Mouse (Mus musculus) CH12.LX (cell line): ENCODE measurements around the gene Lrrfip1. TPM values are rescaled to one million over a fixed set of nuclear protein-coding genes. Genes with fewer than 3 reads are reported as not detected.

Experiments
- DNase-seq: peaks from one replicate; pipeline ENCODE4 v3.0.0-alpha.2; 2013; ENCODE audit errors: extremely low read depth
- H3K27ac ChIP-seq: 2 replicates; pipeline ENCODE4 v1.5.1; 2012; ENCODE audit warnings: low read depth, mild to moderate bottlenecking, control low read depth, moderate library complexity; ENCODE audit not compliant: insufficient read depth
- H3K27me3 ChIP-seq: replicated peaks from 2 replicates; pipeline ENCODE3; 2012; ENCODE audit warnings: inconsistent platforms
- H3K36me3 ChIP-seq, 2 experiments: replicated peaks in 1 of 2; 2 replicates each; pipeline versions ENCODE3 to v1.6.1; 2012; ENCODE audit warnings: inconsistent platforms in 1 of 2, low read length in 1 of 2, mild to moderate bottlenecking in 1 of 2, mixed read lengths in 1 of 2, moderate library complexity in 1 of 2; ENCODE audit not compliant: control insufficient read depth in 1 of 2, insufficient read depth in 1 of 2
- H3K4me1 ChIP-seq, 2 experiments: 2 replicates each; pipeline ENCODE4 v1.6.1; 2012; ENCODE audit warnings: inconsistent platforms in 1 of 2, moderate library complexity in 1 of 2; ENCODE audit not compliant: insufficient read depth in 2 of 2, control insufficient read depth in 1 of 2
- H3K4me2 ChIP-seq: 2 replicates; pipeline ENCODE4 v1.6.1; 2012; ENCODE audit warnings: low read depth, mild to moderate bottlenecking, control low read depth; ENCODE audit not compliant: poor library complexity, insufficient read depth, severe bottlenecking
- H3K4me3 ChIP-seq, 3 experiments: fragments of 150-350 bp in 1 of 3; sonication (generic) in 1 of 3; replicated peaks in 1 of 3; 2 replicates each; pipeline versions ENCODE3 to v1.5.1; 2011 to 2012; ENCODE audit warnings: low read depth in 2 of 3, low read length in 2 of 3, mild to moderate bottlenecking in 2 of 3, moderate library complexity in 2 of 3, control low read depth in 1 of 3, improper control_type of control experiment in 1 of 3, inconsistent platforms in 1 of 3, mixed read lengths in 1 of 3; ENCODE audit not compliant: poor library complexity in 1 of 3
- H3K79me2 ChIP-seq: replicated peaks from 2 replicates; pipeline ENCODE4 v1.6.1; 2012; ENCODE audit warnings: mild to moderate bottlenecking, moderate library complexity; ENCODE audit not compliant: control insufficient read depth, poor library complexity, insufficient read depth, severe bottlenecking; ENCODE audit errors: extremely low read depth
- H3K9ac ChIP-seq: 2 replicates; pipeline ENCODE4 v1.6.1; 2012; ENCODE audit warnings: low read depth, mild to moderate bottlenecking, control low read depth, moderate library complexity; ENCODE audit not compliant: insufficient read depth
- H3K9me3 ChIP-seq: replicated peaks from 2 replicates; pipeline ENCODE3; 2012; ENCODE audit warnings: low read length, inconsistent platforms, mixed read lengths
- BHLHE40 ChIP-seq: IDR thresholded peaks from 2 replicates; pipeline ENCODE4 v1.6.1; 2011; ENCODE audit warnings: mild to moderate bottlenecking, low read depth, low read length, improper control_type of control experiment
- CHD2 ChIP-seq: IDR thresholded peaks from 2 replicates; pipeline ENCODE4 v1.6.1; 2011; ENCODE audit warnings: low read length, improper control_type of control experiment
- E2F4 ChIP-seq: IDR thresholded peaks from 2 replicates; pipeline ENCODE4 v1.6.1; 2011; ENCODE audit warnings: low read depth, low read length, improper control_type of control experiment; ENCODE audit not compliant: insufficient replicate concordance
- ELF1 ChIP-seq: IDR thresholded peaks from 2 replicates; pipeline ENCODE4 v1.6.1; 2014; ENCODE audit warnings: low read depth, mild to moderate bottlenecking, inconsistent platforms, low read length, improper control_type of control experiment
- EP300 ChIP-seq: IDR thresholded peaks from 2 replicates; pipeline ENCODE4 v1.6.1; 2011; ENCODE audit warnings: low read length, improper control_type of control experiment
- ETS1 ChIP-seq: conservative IDR thresholded peaks from 2 replicates; pipeline ENCODE4 v1.6.1; 2012; ENCODE audit warnings: low read depth, mild to moderate bottlenecking, inconsistent platforms, low read length, improper control_type of control experiment, moderate library complexity
- GABPA ChIP-seq: IDR thresholded peaks from 2 replicates; pipeline ENCODE4 v1.6.1; 2012; ENCODE audit warnings: low read depth, low read length, improper control_type of control experiment, inconsistent platforms; ENCODE audit not compliant: insufficient replicate concordance
- HCFC1 ChIP-seq: IDR thresholded peaks from 2 replicates; pipeline ENCODE4 v1.6.1; 2012; ENCODE audit warnings: low read depth, mild to moderate bottlenecking, inconsistent platforms, low read length, improper control_type of control experiment
- JUN ChIP-seq: IDR thresholded peaks from 2 replicates; pipeline ENCODE4 v1.6.1; 2011; ENCODE audit warnings: low read depth, mild to moderate bottlenecking, low read length, improper control_type of control experiment, moderate library complexity; ENCODE audit not compliant: insufficient read depth
- JUND ChIP-seq: conservative IDR thresholded peaks from 2 replicates; pipeline ENCODE4 v1.6.1; 2011; ENCODE audit warnings: low read depth, low read length, improper control_type of control experiment
- KAT2A ChIP-seq: IDR thresholded peaks from 2 replicates; pipeline ENCODE4 v1.6.1; 2012; ENCODE audit warnings: low read length, improper control_type of control experiment, inconsistent platforms; ENCODE audit not compliant: insufficient replicate concordance
- MAFK ChIP-seq: IDR thresholded peaks from 2 replicates; pipeline ENCODE4 v1.6.1; 2011; ENCODE audit warnings: low read length, improper control_type of control experiment; ENCODE audit not compliant: insufficient replicate concordance
- MAX ChIP-seq: IDR thresholded peaks from 2 replicates; pipeline ENCODE4 v1.6.1; 2011; ENCODE audit warnings: low read length, improper control_type of control experiment
- MAZ ChIP-seq: IDR thresholded peaks from 2 replicates; pipeline ENCODE4 v1.6.1; 2012; ENCODE audit warnings: low read depth, mild to moderate bottlenecking, inconsistent platforms, low read length, improper control_type of control experiment, moderate library complexity
- MEF2A ChIP-seq: IDR thresholded peaks from 2 replicates; pipeline ENCODE4 v1.6.1; 2014; ENCODE audit warnings: low read depth, mild to moderate bottlenecking, inconsistent platforms, low read length, improper control_type of control experiment, borderline replicate concordance
- MYC ChIP-seq: IDR thresholded peaks from 2 replicates; pipeline ENCODE4 v1.6.1; 2011; ENCODE audit warnings: low read depth, mild to moderate bottlenecking, improper control_type of control experiment, low read length
- NELFE ChIP-seq: IDR thresholded peaks from 2 replicates; pipeline ENCODE4 v1.6.1; 2011; ENCODE audit warnings: low read depth, low read length, improper control_type of control experiment
- NRF1 ChIP-seq: IDR thresholded peaks from 2 replicates; pipeline ENCODE4 v1.6.1; 2014; ENCODE audit warnings: low read depth, mild to moderate bottlenecking, inconsistent platforms, low read length, improper control_type of control experiment, moderate library complexity
- POLR2A ChIP-seq: IDR thresholded peaks from 2 replicates; pipeline ENCODE4 v1.6.1; 2011; ENCODE audit warnings: low read depth, mild to moderate bottlenecking, improper control_type of control experiment, low read length
- POLR2AphosphoS2 ChIP-seq: IDR thresholded peaks from 2 replicates; pipeline ENCODE4 v1.6.1; 2011; ENCODE audit warnings: low read depth, low read length, improper control_type of control experiment
- SIN3A ChIP-seq: IDR thresholded peaks from 2 replicates; pipeline ENCODE4 v1.6.1; 2012; ENCODE audit warnings: low read length, improper control_type of control experiment, inconsistent platforms
- TBP ChIP-seq: conservative IDR thresholded peaks from 2 replicates; pipeline ENCODE4 v1.6.1; 2011; ENCODE audit warnings: low read depth, low read length, improper control_type of control experiment
- TCF12 ChIP-seq: IDR thresholded peaks from 2 replicates; pipeline ENCODE4 v1.6.1; 2014; ENCODE audit warnings: low read depth, mild to moderate bottlenecking, inconsistent platforms, low read length, improper control_type of control experiment
- USF2 ChIP-seq: conservative IDR thresholded peaks from 2 replicates; pipeline ENCODE4 v1.6.1; 2011; ENCODE audit warnings: low read depth, low read length, improper control_type of control experiment
- ZKSCAN1 ChIP-seq: IDR thresholded peaks from 2 replicates; pipeline ENCODE4 v1.6.1; 2012; ENCODE audit warnings: low read depth, inconsistent platforms, low read length, improper control_type of control experiment, borderline replicate concordance
- ZMIZ1 ChIP-seq: IDR thresholded peaks from 2 replicates; pipeline ENCODE4 v1.6.1; 2012; ENCODE audit warnings: low read depth, mild to moderate bottlenecking, inconsistent platforms, low read length, improper control_type of control experiment
- dilution Hi-C: fragments of 300-500 bp; cut with MboI; formaldehyde crosslinking; loops from 2 replicates; pipeline ENCODE4 v1.14.3; 2020; ENCODE audit warnings: low sequenced_read_pairs; ENCODE audit not compliant: extremely low pct_unique_long_range_greater_than_20kb, extremely low pct_ligation_motif_present
- in situ Hi-C: fragments of 300-500 bp; cut with MboI; formaldehyde crosslinking; loops from 3 replicates; pipeline ENCODE4 v1.14.3; 2019; ENCODE audit warnings: low sequenced_read_pairs, low pct_ligation_motif_present, low pct_unique_long_range_greater_than_20kb, mixed read lengths
- polyA plus RNA-seq: library from polyadenylated mRNA; unstranded; fragments of >175 nt; gene quantifications from 2 replicates; pipeline ENCODE4 v1.2.1, GENCODE M21; 2012; ENCODE audit warnings: low read depth; ENCODE audit not compliant: insufficient read length
- total RNA-seq, 2 experiments: library from RNA; depleted of rRNA; stranded (reverse); fragments of 300-350 nt in 1 of 2; fragments of >200 nt in 1 of 2; gene quantifications; 2 replicates each; pipeline ENCODE4 v1.2.3; 2012 to 2014

The Lrrfip1 gene
- total and polyA plus RNA-seq, 3 experiments, result 17.2 to 30.5 (median 19.1) TPM

DNA sequence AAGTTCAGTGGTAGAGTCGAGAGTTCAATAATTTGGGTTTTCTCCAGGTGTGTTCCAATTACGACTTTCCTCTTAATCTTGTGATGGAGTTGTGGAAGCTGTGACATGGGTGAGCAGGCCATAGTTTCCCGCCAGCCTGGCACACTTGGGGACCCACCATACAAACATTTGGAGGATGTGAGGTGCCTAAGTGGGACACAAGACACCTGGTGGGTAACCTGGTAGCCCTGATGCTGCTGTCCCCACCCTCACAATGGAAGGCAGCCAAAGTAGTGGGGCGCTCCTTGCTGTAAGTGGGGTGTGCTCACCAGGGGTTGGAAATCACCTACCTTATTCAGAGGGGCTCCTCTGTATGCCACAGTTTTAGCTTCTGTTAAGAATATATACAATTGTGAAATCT, 114.1 kb downstream of the Lrrfip1 start:
- in situ Hi-C loops (no loop called here), dilution Hi-C loops (no loop called here)
- H3K4me2 ChIP-seq, result no peak overlapping the region
- no peaks in the 10 kb centered on the region for H3K79me2 ChIP-seq
- no peak overlapping the region for H3K4me3 ChIP-seq
- DNase-seq, result no peak
- H3K9me3 ChIP-seq, result no peaks in the 10 kb centered on the region
- H3K4me1 ChIP-seq, result no peaks in the 10 kb centered on the region
- H3K27ac ChIP-seq, result no peak overlapping the region
- no peaks in the 10 kb centered on the region for H3K27me3 ChIP-seq
- TF ChIP-seq MAZ (no peak), ZKSCAN1 (no peak), MEF2A (no peak), NELFE (no peak), GABPA (no peak), SIN3A (no peak), MAX (no peak), ELF1 (no peak), ZMIZ1 (no peak), POLR2A (no peak), POLR2AphosphoS2 (no peak), CHD2 (no peak), NRF1 (no peak), MAFK (no peak), E2F4 (no peak), MYC (no peak)
- H3K36me3 ChIP-seq, result peaks cover 43 to 89% of the 10 kb centered on the region in 2 experiments
- no peak overlapping the region for H3K9ac ChIP-seq

DNA sequence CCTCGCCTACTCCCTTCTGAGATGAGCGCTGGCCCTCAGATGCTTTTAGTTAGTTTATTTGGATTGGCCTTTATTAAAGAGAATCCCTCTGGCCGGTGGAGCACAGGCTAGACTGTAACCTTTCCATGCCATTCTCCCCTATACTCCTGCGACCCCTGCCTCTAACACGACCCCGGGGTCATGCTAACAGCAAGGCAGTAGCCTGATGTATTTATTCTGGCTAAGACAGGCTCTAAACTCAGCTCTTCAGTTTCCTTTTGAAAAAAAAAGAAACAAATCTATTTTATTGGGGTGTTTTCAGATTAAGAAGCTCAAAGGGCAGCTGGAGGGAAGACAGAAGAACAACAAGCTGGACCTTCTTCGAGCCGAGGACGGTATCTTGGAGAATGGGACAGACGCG, 123.6 kb downstream of the Lrrfip1 start:
- Histone ChIP-seq H3K4me1 (no peaks in the 10 kb centered on the region), H3K79me2 (no peaks in the 10 kb centered on the region), H3K27me3 (no peaks in the 10 kb centered on the region), H3K36me3 (peaks cover 46 to 90% of the 10 kb centered on the region in 2 experiments), H3K4me3 (no peak overlapping the region), H3K4me2 (no peak overlapping the region), H3K27ac (no peak overlapping the region), H3K9me3 (no peaks in the 10 kb centered on the region), H3K9ac (no peak overlapping the region)
- dilution Hi-C loops, result no loop called here
- in situ Hi-C loops, result no loop called here
- no peak for DNase-seq
- no peak for TF ChIP-seq BHLHE40
- TF ChIP-seq MYC, result no peak
- no peak for TF ChIP-seq JUN
- no peak for TF ChIP-seq ZMIZ1
- no peak for TF ChIP-seq ZKSCAN1
- TF ChIP-seq MAZ, result no peak
- TF ChIP-seq USF2, result no peak
- no peak for TF ChIP-seq ETS1
- no peak for TF ChIP-seq MEF2A
- no peak for TF ChIP-seq EP300
- no peak for TF ChIP-seq CHD2
- TF ChIP-seq KAT2A, result no peak
- no peak for TF ChIP-seq TBP
- TF ChIP-seq MAFK, result no peak
- TF ChIP-seq JUND, result no peak
- TF ChIP-seq TCF12, result no peak
- TF ChIP-seq MAX, result no peak
- no peak for TF ChIP-seq HCFC1
